In the genomic region with DNA sequence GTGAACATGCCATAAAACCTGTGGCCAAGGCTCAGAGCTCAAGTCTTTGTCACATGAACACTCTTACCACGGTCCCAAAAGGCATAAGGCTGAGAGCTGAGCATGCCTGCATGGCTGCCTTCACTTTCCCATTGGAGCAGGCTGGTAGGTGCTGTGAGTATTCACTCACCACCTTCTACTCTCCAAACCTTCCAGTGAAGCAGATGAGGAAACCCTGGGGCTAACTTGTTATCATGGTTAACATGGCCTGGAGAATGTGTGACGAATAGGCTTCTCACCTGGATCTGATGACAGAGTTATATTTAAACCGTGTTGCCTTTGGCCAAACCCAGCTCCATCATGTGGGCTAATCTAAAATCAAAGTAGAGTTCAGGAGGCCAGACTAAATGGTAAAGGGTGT, we compare ENCODE assay signal across 25 mouse cellular contexts.
"Had no signal": no experiment of that assay in that cellular context is flagged by ENCODE, and none has a peak within 500 bp of the region (broad histone marks: within the 10 kb centered on the region; RNA-seq: fewer than 3 reads in every experiment).

No protein-coding gene starts in this region.

- H3K9ac ChIP-seq: limb, embryonic 13.5 days; liver, embryonic 12.5 days; liver, embryonic 15.5 days; lung, embryonic 15.5 days; midbrain, embryonic 13.5 days; neural tube, embryonic 13.5 days; stomach, embryonic 15.5 days had no signal

- H3K4me2 ChIP-seq: limb, embryonic 13.5 days; liver, embryonic 12.5 days; liver, embryonic 15.5 days; lung, embryonic 15.5 days; midbrain, embryonic 13.5 days; neural tube, embryonic 13.5 days; stomach, embryonic 15.5 days had no signal

- H3K27me3 ChIP-seq: limb, embryonic 13.5 days; lung, embryonic 15.5 days; midbrain, embryonic 13.5 days; neural tube, embryonic 13.5 days had no signal

- H3K9me3 ChIP-seq: limb, embryonic 10.5 days; limb, embryonic 13.5 days; liver, embryonic 12.5 days; liver, embryonic 15.5 days; lung, embryonic 15.5 days; megakaryocyte, embryonic 14.5 days; midbrain, embryonic 10.5 days; midbrain, embryonic 13.5 days; neural tube, embryonic 13.5 days; stomach, embryonic 15.5 days had no signal

- H3K4me3 ChIP-seq: layer of hippocampus, adult 2 months; limb, embryonic 10.5 days; limb, embryonic 13.5 days; liver, embryonic 12.5 days; liver, embryonic 15.5 days; lung, embryonic 15.5 days; megakaryocyte, embryonic 14.5 days; midbrain, embryonic 10.5 days; midbrain, embryonic 13.5 days; myocyte; neural tube, embryonic 13.5 days; stomach, embryonic 15.5 days had no signal

- H3K27ac ChIP-seq: kidney, postnatal 0 days; layer of hippocampus, adult 2 months; limb, embryonic 10.5 days; limb, embryonic 13.5 days; liver, embryonic 12.5 days; liver, embryonic 15.5 days; lung, embryonic 15.5 days; midbrain, embryonic 10.5 days; midbrain, embryonic 13.5 days; neural tube, embryonic 13.5 days; stomach, embryonic 15.5 days had no signal

- H3K4me1 ChIP-seq: limb, embryonic 10.5 days; limb, embryonic 13.5 days; liver, embryonic 12.5 days; liver, embryonic 15.5 days; megakaryocyte, embryonic 14.5 days; midbrain, embryonic 10.5 days; midbrain, embryonic 13.5 days; neural tube, embryonic 13.5 days; stomach, embryonic 15.5 days had no signal

- DNase-seq: kidney, postnatal 25 days; layer of hippocampus, adult 9-11 months; liver; lung, adult 18-20 months; lung, postnatal 10 days; lung, postnatal 36 days; retina, postnatal 1 day; right cerebral cortex, postnatal 25 days; spleen, adult 18-20 months; thymus, adult 18-20 months; thymus, postnatal 36 days had no signal

- ATAC-seq: liver, embryonic 12.5 days; midbrain, embryonic 13.5 days; midbrain, embryonic 16.5 days had no signal

- H3K36me3 ChIP-seq: limb, embryonic 10.5 days; limb, embryonic 13.5 days; liver, embryonic 12.5 days; liver, embryonic 15.5 days; lung, embryonic 15.5 days; midbrain, embryonic 10.5 days; midbrain, embryonic 13.5 days; neural tube, embryonic 13.5 days; stomach, embryonic 15.5 days had no signal
